Mouse (Mus musculus) cerebellum, adult 2 months (tissue): Measurements from ENCODE around the gene Ddb1.

Source experiments
- CTCF ChIP-seq: fragments of 200-500 bp; IDR thresholded peaks from 2 replicates; pipeline ENCODE4 v1.5.1; 2011; ENCODE audit warnings: low read depth, mild to moderate bottlenecking, control low read depth, low read length, moderate library complexity, borderline replicate concordance; ENCODE audit not compliant: insufficient read depth
- POLR2A ChIP-seq: fragments of 200-500 bp; IDR thresholded peaks from 2 replicates; pipeline ENCODE4 v1.6.1; 2011; ENCODE audit warnings: low read length, control low read depth, borderline replicate concordance; ENCODE audit not compliant: insufficient read depth

- no peak for TF ChIP-seq POLR2A
- no peak for TF ChIP-seq CTCF
Measured at GRCm38 (mm10) chr19:10665093-10665492, 60.0 kb downstream of the Ddb1 start.
